Mouse (Mus musculus): ENCODE data around the gene Gm38655.

DNA sequence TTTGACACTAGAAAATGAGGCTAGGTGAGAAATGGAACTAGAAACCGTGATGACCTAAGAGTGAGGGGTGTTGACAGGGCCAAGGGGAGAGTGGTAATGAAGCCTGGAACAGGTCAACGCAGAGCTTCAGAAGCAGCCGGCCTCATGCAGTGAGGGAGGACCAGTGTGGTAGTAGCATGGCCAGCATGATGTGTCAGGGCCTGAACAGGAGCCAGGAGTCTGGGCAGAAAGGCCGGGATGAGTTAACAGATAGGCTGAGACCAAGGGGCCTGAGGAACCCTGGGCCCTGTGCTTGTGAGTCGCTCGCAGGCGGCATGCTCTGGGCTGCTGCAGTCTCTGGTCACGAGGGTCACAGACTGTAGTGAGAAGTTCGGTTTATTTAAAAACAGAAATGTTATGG is 43.7 kb upstream of the Gm38655 start:
- TF ChIP-seq POLR2A (IDR thresholded peaks at IDR 0.05; ENCODE audit: borderline replicate concordance, insufficient read depth, low read length) = no peak
- TF ChIP-seq CTCF (IDR thresholded peaks at IDR 0.05; ENCODE audit: borderline replicate concordance, insufficient read depth, low read depth, low read length) = no peak

Data from cerebellum, adult 2 months (tissue).